Mouse (Mus musculus) erythroblast, embryonic 14.5 days (primary cell): ENCODE results near the gene Tmcc1. TPM values are rescaled to one million over a fixed set of nuclear protein-coding genes. Genes with fewer than 3 reads are reported as not detected.

Experiments
- H3K27me3 ChIP-seq: 2 replicates; pipeline ENCODE4 v1.6.1; 2012; ENCODE audit warnings: inconsistent platforms; ENCODE audit not compliant: control insufficient read depth
- H3K36me3 ChIP-seq: 2 replicates; pipeline ENCODE4 v1.6.1; 2012; ENCODE audit warnings: mild to moderate bottlenecking, inconsistent platforms; ENCODE audit not compliant: control insufficient read depth
- H3K4me1 ChIP-seq: 2 replicates; pipeline ENCODE4 v1.6.1; 2012; ENCODE audit warnings: inconsistent platforms; ENCODE audit not compliant: control insufficient read depth
- H3K4me3 ChIP-seq: replicated peaks from 2 replicates; pipeline ENCODE3; 2012; ENCODE audit warnings: moderate library complexity, mild to moderate bottlenecking, inconsistent platforms
- H3K9me3 ChIP-seq: 2 replicates; pipeline ENCODE4 v1.6.1; 2012; ENCODE audit warnings: low read length, inconsistent platforms, mixed read lengths; ENCODE audit not compliant: control insufficient read depth
- GATA1 ChIP-seq: IDR thresholded peaks from 2 replicates; pipeline ENCODE4 v1.6.1; 2012; ENCODE audit warnings: low read length, inconsistent platforms, mixed read lengths
- TAL1 ChIP-seq: IDR thresholded peaks from 3 replicates; pipeline ENCODE4 v1.6.1; 2012; ENCODE audit warnings: low read length, inconsistent platforms, mixed read lengths
- polyA plus RNA-seq: library from polyadenylated mRNA; stranded (reverse); fragments of >175 nt; gene quantifications from 2 replicates; pipeline ENCODE4 v1.2.3, GENCODE M21; 2012

Tmcc1 gene
- polyA plus RNA-seq, 1 experiment, result 0.06 TPM

- H3K4me3 ChIP-seq, result no peak overlapping the region
- H3K27me3 ChIP-seq, result no peaks in the 10 kb centered on the region
- no peaks in the 10 kb centered on the region for H3K4me1 ChIP-seq
- no peaks in the 10 kb centered on the region for H3K36me3 ChIP-seq
- no peaks in the 10 kb centered on the region for H3K9me3 ChIP-seq
- TF ChIP-seq GATA1, result no peak
- TF ChIP-seq TAL1, result no peak
Measured at GRCm38 (mm10) chr6:116089402-116089801, 103.9 kb downstream of the Tmcc1 start.

GRCm38 (mm10) chr6:116086036-116086435 lies 107.2 kb downstream of the Tmcc1 start:
- H3K27me3 ChIP-seq, result no peaks in the 10 kb centered on the region

GRCm38 (mm10) chr6:116082239-116082638 lies 111.0 kb downstream of the Tmcc1 start:
- Histone ChIP-seq H3K4me1 (no peaks in the 10 kb centered on the region), H3K4me3 (no peak overlapping the region), H3K27me3 (no peaks in the 10 kb centered on the region), H3K9me3 (no peaks in the 10 kb centered on the region), H3K36me3 (no peaks in the 10 kb centered on the region)
- TF ChIP-seq GATA1, result no peak
- TF ChIP-seq TAL1, result no peak

More at GRCm38 (mm10) chr6:116086036-116086435, 107.2 kb downstream of the Tmcc1 start:
- no peaks in the 10 kb centered on the region for H3K4me1 ChIP-seq
- no peaks in the 10 kb centered on the region for H3K9me3 ChIP-seq
- no peaks in the 10 kb centered on the region for H3K36me3 ChIP-seq
- no peak overlapping the region for H3K4me3 ChIP-seq
- no peak for TF ChIP-seq GATA1
- no peak for TF ChIP-seq TAL1

GRCm38 (mm10) chr6:116081375-116081774 lies 111.9 kb downstream of the Tmcc1 start:
- H3K4me1 ChIP-seq, result no peaks in the 10 kb centered on the region
- H3K36me3 ChIP-seq, result no peaks in the 10 kb centered on the region
- H3K4me3 ChIP-seq, result no peak overlapping the region
- no peaks in the 10 kb centered on the region for H3K27me3 ChIP-seq
- H3K9me3 ChIP-seq, result no peaks in the 10 kb centered on the region
- TF ChIP-seq TAL1 (no peak), GATA1 (no peak)

- no peak overlapping the region for H3K4me3 ChIP-seq
- no peak for TF ChIP-seq TAL1
- no peak for TF ChIP-seq GATA1
- no peaks in the 10 kb centered on the region for H3K9me3 ChIP-seq
Measured at GRCm38 (mm10) chr6:116080756-116081155, 112.5 kb downstream of the Tmcc1 start.

GRCm38 (mm10) chr6:116077608-116078007 lies 115.7 kb downstream of the Tmcc1 start:
- no peak overlapping the region for H3K4me3 ChIP-seq
- H3K36me3 ChIP-seq, result no peaks in the 10 kb centered on the region

More at GRCm38 (mm10) chr6:116080756-116081155, 112.5 kb downstream of the Tmcc1 start:
- H3K27me3 ChIP-seq, result no peaks in the 10 kb centered on the region
- no peaks in the 10 kb centered on the region for H3K36me3 ChIP-seq
- no peaks in the 10 kb centered on the region for H3K4me1 ChIP-seq

GRCm38 (mm10) chr6:116074892-116075291 lies 118.4 kb downstream of the Tmcc1 start:
- Histone ChIP-seq H3K36me3 (no peaks in the 10 kb centered on the region), H3K27me3 (no peaks in the 10 kb centered on the region), H3K4me3 (no peak overlapping the region), H3K9me3 (no peaks in the 10 kb centered on the region), H3K4me1 (no peaks in the 10 kb centered on the region; the same call in 1 of the 2 replicates)
- TF ChIP-seq TAL1, result no peak
- no peak for TF ChIP-seq GATA1

More at GRCm38 (mm10) chr6:116077608-116078007, 115.7 kb downstream of the Tmcc1 start:
- no peaks in the 10 kb centered on the region; the same call in 1 of the 2 replicates for H3K4me1 ChIP-seq
- TF ChIP-seq GATA1, result no peak
- TF ChIP-seq TAL1, result no peak
- H3K9me3 ChIP-seq, result no peaks in the 10 kb centered on the region
- no peaks in the 10 kb centered on the region for H3K27me3 ChIP-seq

- Histone ChIP-seq H3K36me3 (no peaks in the 10 kb centered on the region), H3K27me3 (no peaks in the 10 kb centered on the region), H3K9me3 (no peaks in the 10 kb centered on the region), H3K4me1 (no peaks in the 10 kb centered on the region; the same call in 1 of the 2 replicates), H3K4me3 (no peak overlapping the region)
- TF ChIP-seq TAL1 (no peak), GATA1 (no peak)
Measured at GRCm38 (mm10) chr6:116073610-116074009, 119.7 kb downstream of the Tmcc1 start.

- H3K9me3 ChIP-seq, result no peaks in the 10 kb centered on the region
- no peaks in the 10 kb centered on the region for H3K27me3 ChIP-seq
- H3K4me3 ChIP-seq, result no peak overlapping the region
- H3K36me3 ChIP-seq, result no peaks in the 10 kb centered on the region
- TF ChIP-seq TAL1 (no peak), GATA1 (no peak)
- no peaks in the 10 kb centered on the region; the same call in 1 of the 2 replicates for H3K4me1 ChIP-seq
Measured at GRCm38 (mm10) chr6:116072746-116073261, 120.5 kb downstream of the Tmcc1 start.
